Mouse (Mus musculus) embryonic facial prominence, embryonic 11.5 days (tissue): ENCODE results near the gene Pde10a. TPM values are rescaled to one million over a fixed set of nuclear protein-coding genes. Genes with fewer than 3 reads are reported as not detected.

Source experiments
- ATAC-seq: fragments of 200-750 bp; cut with Nextera tagmentation; replicated peaks from 2 replicates; pipeline ENCODE4 v1.8.0; 2017; ENCODE audit warnings: low read depth; ENCODE audit not compliant: insufficient number of reproducible peaks, low FRiP score, low TSS enrichment
- DNase-seq: peaks from one replicate; pipeline ENCODE4 v3.0.0-alpha.2; 2015; ENCODE audit warnings: low spot score
- H3K27ac ChIP-seq: fragments of 300-500 bp; sonication (generic); replicated peaks from 2 replicates; pipeline ENCODE4 v1.5.1; 2014; ENCODE audit warnings: mild to moderate bottlenecking, low read depth, low read length, control low read depth
- H3K27me3 ChIP-seq: fragments of 300-500 bp; sonication (generic); 2 replicates; pipeline ENCODE4 v1.6.1; 2014; ENCODE audit warnings: mild to moderate bottlenecking, low read length, moderate library complexity, mixed read lengths; ENCODE audit not compliant: control insufficient read depth, insufficient read depth
- H3K36me3 ChIP-seq: fragments of 300-500 bp; sonication (generic); replicated peaks from 2 replicates; pipeline ENCODE4 v1.6.1; 2014; ENCODE audit warnings: low read depth, mild to moderate bottlenecking, low read length, moderate library complexity, mixed read lengths; ENCODE audit not compliant: control insufficient read depth, insufficient read depth
- H3K4me1 ChIP-seq: fragments of 300-500 bp; sonication (generic); 2 replicates; pipeline ENCODE4 v1.6.1; 2014; ENCODE audit warnings: low read length, mixed read lengths; ENCODE audit not compliant: control insufficient read depth, insufficient read depth
- H3K4me2 ChIP-seq: fragments of 300-500 bp; sonication (generic); 2 replicates; pipeline ENCODE4 v1.6.1; 2014; ENCODE audit warnings: low read depth, mild to moderate bottlenecking, control low read depth, low read length, moderate library complexity
- H3K4me3 ChIP-seq: fragments of 300-500 bp; sonication (generic); 2 replicates; pipeline ENCODE4 v1.5.1; 2014; ENCODE audit warnings: low read depth, low read length, control low read depth
- H3K9ac ChIP-seq: fragments of 300-500 bp; sonication (generic); replicated peaks from 2 replicates; pipeline ENCODE4 v1.6.1; 2014; ENCODE audit warnings: mild to moderate bottlenecking, control low read depth, low read length
- H3K9me3 ChIP-seq: fragments of 300-500 bp; sonication (generic); replicated peaks from 2 replicates; pipeline ENCODE4 v1.6.1; 2016; ENCODE audit warnings: mild to moderate bottlenecking, low read length, inconsistent platforms, mixed read lengths; ENCODE audit not compliant: control insufficient read depth
- WGBS: fragments of 180-500 bp; shearing (Covaris S2); extraction: QIAGEN DNeasy Blood & Tissue Kit; methylation state at CpG from one replicate; pipeline ENCODE4 v1.1.7; 2014; 5-methylcytosine and 5-hydroxymethylcytosine counted together
- polyA plus RNA-seq: library from polyadenylated mRNA; unstranded; fragments of >200 nt; fragmentation: Nextera tagmentation; extraction: Ambion mirVana; gene quantifications from 2 replicates; pipeline ENCODE4 v1.2.1, GENCODE M21; 2014

Pde10a gene
- polyA plus RNA-seq, 1 experiment from 2014 or later, result 1.9 TPM

DNA sequence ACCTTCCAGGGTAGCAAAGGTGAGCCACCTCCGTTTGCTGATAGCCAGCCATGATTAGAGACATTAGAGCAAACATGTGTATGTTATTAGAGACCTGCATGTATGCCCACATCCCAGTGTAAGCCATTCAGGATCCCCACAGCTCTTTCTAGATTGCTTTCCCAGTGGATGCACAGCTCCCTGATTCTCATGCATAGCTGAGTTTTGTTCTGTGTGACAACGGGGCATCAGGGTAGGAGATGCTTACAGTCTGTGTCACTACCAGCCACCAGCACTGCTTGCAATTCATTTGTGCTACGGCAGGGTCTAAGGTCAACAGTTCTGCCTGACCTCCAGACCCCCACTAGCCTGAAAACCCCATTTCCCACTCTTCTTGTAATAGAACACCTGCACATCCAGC is 17.5 kb upstream of the Pde10a start:
- no peaks in the 10 kb centered on the region for H3K9me3 ChIP-seq
- H3K4me3 ChIP-seq, result no peak overlapping the region
- H3K4me2 ChIP-seq, result no peak overlapping the region
- H3K9ac ChIP-seq, result no peak overlapping the region
- H3K36me3 ChIP-seq, result no peaks in the 10 kb centered on the region
- H3K27ac ChIP-seq, result no peak overlapping the region
- no peaks in the 10 kb centered on the region; the same call in 1 of the 2 replicates for H3K4me1 ChIP-seq
- DNase-seq (no peak), ATAC-seq (no peak)
- H3K27me3 ChIP-seq, result no peaks in the 10 kb centered on the region
- WGBS, result 2% methylated on average over 3 of the region's 3 CpGs

DNA sequence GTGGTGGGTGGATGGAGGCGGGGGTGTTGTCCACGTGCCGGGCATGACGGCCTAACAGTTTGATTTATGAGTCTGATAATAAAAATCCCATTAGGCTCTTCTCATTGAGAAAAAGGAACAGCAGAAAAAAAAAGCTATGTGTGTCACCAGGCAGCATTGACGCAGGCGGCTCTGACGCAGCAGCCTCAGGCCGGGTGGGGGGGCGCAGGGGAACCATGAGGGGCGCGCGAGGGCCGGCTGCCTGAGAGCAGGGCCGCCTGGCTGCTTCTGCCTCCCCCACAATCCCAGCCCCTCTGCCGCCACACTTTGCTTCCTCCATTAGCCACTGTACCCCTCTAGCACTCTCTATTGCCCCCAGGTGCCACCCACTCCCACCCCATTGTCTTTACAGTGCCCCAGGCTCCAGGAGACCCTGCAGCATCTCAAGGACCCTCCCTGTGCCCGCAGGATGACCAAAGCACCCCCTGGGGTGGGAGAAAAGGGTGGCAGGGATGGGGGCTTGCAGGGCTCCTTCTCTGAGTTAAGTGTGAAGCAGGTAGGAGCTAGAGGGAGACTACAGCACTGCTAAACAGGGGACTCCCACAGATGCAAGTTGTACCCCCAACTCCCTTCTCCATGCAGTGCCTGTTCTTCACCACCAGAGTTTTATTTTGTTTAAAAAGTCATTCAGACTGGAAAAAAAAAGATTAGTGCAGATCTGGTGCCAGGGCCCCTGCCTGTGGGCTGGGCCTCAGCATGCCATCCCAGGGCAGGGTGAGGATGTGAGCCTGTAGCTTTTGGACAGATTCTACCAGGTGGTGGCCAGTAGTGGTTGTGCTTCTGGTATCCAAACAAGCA is 16.6 kb upstream of the Pde10a start:
- Histone ChIP-seq H3K4me2 (no peak overlapping the region), H3K4me1 (no peaks in the 10 kb centered on the region; the same call in 1 of the 2 replicates), H3K36me3 (no peaks in the 10 kb centered on the region), H3K4me3 (no peak overlapping the region), H3K9ac (peak overlapping the region; percentile 35), H3K9me3 (no peaks in the 10 kb centered on the region), H3K27ac (no peak overlapping the region), H3K27me3 (no peaks in the 10 kb centered on the region)
- 0% methylated on average over 15 of the region's 16 CpGs for WGBS
- DNase-seq, result peak; percentile 90
- ATAC-seq, result peak; percentile 86

DNA sequence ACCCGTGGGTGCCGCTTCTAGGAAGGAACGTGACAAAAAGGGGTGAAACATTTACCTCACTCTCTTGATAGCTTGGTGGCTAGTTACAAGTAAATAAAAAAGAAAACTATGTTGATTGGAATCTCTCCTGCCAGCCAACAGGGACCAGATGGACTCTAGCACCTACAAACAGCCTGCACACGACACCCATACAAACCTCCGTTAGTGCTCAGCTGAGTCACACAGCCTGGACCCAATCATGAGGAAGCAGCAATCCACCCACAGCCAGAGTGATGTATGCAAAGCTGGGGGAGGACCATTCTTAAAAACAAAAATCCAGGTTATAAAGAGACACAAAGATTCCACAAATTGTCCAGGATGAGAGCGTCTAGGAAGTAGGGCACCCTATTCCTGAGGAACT is 9.2 kb upstream of the Pde10a start:
- Histone ChIP-seq H3K9me3 (no peaks in the 10 kb centered on the region), H3K4me1 (no peaks in the 10 kb centered on the region), H3K27ac (no peak overlapping the region), H3K4me2 (no peak overlapping the region), H3K27me3 (no peaks in the 10 kb centered on the region), H3K9ac (no peak overlapping the region), H3K36me3 (no peaks in the 10 kb centered on the region), H3K4me3 (no peak overlapping the region)
- DNase-seq (no peak), ATAC-seq (no peak)
- 83% methylated on average over 6 of the region's 6 CpGs for WGBS

GRCm38 (mm10) chr17:8523986-8524385 is 1.2 kb upstream of the Pde10a start:
- peak overlapping the region; percentile 56 for H3K9ac ChIP-seq
- WGBS, result 22% methylated on average over 3 of the region's 3 CpGs
- peaks cover 30% of the 10 kb centered on the region for H3K27me3 ChIP-seq
- peak overlapping the region; percentile 45 for H3K4me3 ChIP-seq
- H3K4me1 ChIP-seq, result peaks cover 9% of the 10 kb centered on the region
- no peaks in the 10 kb centered on the region for H3K36me3 ChIP-seq
- no peak for DNase-seq
- no peaks in the 10 kb centered on the region for H3K9me3 ChIP-seq
- ATAC-seq, result no peak; the same call in 1 of the 2 replicates
- peak overlapping the region; percentile 90 for H3K4me2 ChIP-seq
- H3K27ac ChIP-seq, result no peak overlapping the region

DNA sequence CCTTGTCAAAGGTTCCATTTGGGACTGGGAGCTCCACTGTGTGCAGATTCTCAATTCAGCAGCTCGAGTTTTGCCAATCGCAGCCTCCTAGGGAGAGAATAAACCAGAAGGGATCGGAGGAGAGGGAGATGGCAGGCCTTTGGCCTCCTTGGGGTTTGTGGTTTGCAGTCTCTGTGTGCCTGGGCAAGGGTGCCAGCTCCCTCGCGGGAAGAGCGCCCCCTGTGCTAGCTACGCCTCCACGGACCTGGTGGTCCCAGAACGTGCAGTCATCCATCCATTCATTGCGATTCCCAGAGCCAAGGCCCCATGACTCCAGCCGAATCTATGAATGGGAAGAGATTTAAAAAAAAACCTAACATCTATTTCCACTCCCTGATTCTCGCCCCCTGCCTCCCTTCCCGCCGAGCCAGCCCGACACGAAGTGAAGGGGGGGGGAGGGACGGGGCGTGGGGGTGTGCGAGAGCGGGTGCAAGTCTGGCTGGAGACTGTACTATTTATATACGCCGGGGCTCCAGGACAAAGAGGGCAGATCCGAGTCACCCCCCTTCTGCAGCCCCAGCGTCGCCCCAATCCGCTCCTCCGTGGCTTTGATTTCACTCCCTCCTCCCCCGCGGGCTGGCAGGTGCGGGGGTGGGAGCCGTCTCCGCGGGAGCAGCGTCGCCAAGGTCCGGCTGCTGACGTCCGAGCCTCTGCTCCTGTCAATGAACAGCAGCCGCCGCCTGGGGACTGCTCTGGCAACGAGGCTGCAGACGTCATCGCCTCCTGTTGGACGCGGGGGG is 596 bp upstream of the Pde10a start:
- Histone ChIP-seq H3K4me2 (peak overlapping the region; percentile 90), H3K27me3 (peaks cover 30% of the 10 kb centered on the region), H3K27ac (no peak overlapping the region), H3K9me3 (no peaks in the 10 kb centered on the region), H3K36me3 (no peaks in the 10 kb centered on the region), H3K4me1 (peaks cover 9% of the 10 kb centered on the region), H3K9ac (peak overlapping the region; percentile 56), H3K4me3 (peak overlapping the region; percentile 45)
- DNase-seq (peak; percentile 72), ATAC-seq (peak; percentile 75)
- under 1% methylated on average over 39 of the region's 45 CpGs for WGBS

DNA sequence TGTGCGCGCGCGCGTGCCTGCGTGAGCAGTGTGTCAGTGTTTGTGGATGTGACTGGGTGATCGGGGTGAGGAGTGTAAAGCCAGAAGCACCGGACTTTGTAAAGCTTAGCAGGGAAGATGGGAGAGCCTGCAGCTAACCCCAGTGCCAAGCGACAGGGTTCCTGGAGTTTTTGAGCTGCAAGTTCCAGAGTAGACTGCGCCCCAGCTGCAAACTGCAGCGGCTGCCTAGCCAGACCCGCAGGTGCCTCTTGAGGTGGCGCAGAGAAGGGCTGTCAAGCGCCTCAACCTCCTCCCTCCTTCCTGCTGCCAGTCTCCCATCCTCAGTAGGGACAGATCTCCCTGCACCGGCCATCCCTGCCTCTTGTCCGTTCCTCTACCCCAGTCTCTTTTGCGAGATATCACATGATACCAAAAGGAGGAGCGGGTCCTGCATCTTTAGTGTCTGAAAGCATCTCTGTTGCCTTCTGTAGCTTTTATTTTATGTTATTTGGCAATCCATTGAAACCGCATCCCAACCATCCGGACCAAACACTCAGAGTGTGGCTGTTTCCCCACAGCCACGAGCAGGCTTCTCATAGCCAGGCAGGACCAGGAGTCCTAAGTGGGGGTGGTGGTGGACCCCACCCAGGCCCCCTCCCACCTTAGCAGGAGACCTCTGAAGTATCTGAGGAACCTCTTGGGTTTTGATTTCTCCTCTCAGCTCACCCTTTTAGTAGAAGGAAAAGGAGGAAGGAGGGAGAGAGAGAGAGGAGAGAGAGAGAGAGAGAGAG is 984 bp downstream of the Pde10a start:
- Histone ChIP-seq H3K4me1 (peaks cover 9% of the 10 kb centered on the region), H3K4me3 (peak overlapping the region; percentile 45; the same call in 1 of the 2 replicates), H3K9ac (no peak overlapping the region), H3K27ac (no peak overlapping the region), H3K4me2 (peak overlapping the region; percentile 90), H3K27me3 (peaks cover 30% of the 10 kb centered on the region), H3K36me3 (no peaks in the 10 kb centered on the region), H3K9me3 (no peaks in the 10 kb centered on the region)
- 5% methylated on average over 21 of the region's 21 CpGs for WGBS
- ATAC-seq (no peak), DNase-seq (no peak)

GRCm38 (mm10) chr17:8526815-8527261 is 1.7 kb downstream of the Pde10a start:
- Histone ChIP-seq H3K27ac (no peak overlapping the region), H3K4me3 (no peak overlapping the region), H3K4me1 (peaks cover 9% of the 10 kb centered on the region), H3K9ac (no peak overlapping the region), H3K9me3 (no peaks in the 10 kb centered on the region), H3K36me3 (no peaks in the 10 kb centered on the region), H3K27me3 (peaks cover 30% of the 10 kb centered on the region), H3K4me2 (no peak overlapping the region)
- 7% methylated on average over 9 of the region's 9 CpGs for WGBS
- ATAC-seq, result no peak
- no peak for DNase-seq
